Mouse (Mus musculus) right cerebral cortex, postnatal 4 days (tissue): ENCODE measurements around the gene Ube2o.
A peak's percentile ranks its signal among the peaks of the same experiment; 100 is the strongest.
"Not testable (repeated sequence)": the region's sequence is repeated elsewhere in the genome, so short reads cannot be mapped to it uniquely, and the experiment has no call there.

ENCODE experiments used
- DNase-seq: peaks from one replicate; pipeline ENCODE4 v3.0.0-alpha.2; 2022

Gene Ube2o

DNA sequence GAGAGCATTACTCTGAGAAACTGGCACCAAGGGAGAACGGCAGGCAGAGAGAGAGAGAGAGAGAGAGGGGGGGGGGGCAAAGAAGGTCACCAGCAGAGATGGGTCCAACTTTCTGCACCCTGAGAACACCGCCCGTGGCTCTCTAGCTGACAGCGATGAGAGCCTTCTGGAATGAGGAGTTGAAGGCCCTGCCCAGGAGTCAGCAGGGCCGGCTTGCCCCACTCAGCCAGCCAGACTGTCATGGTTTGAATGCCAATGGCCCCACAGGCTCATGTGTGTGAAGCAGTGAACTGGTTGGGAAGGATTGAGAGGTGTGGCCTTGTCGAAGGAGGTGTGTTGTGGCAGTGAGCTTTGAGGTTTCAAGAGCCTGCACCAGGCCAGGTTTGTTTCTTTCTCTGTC is 32.0 kb upstream of the Ube2o start:
- DNase-seq: no peak

DNA sequence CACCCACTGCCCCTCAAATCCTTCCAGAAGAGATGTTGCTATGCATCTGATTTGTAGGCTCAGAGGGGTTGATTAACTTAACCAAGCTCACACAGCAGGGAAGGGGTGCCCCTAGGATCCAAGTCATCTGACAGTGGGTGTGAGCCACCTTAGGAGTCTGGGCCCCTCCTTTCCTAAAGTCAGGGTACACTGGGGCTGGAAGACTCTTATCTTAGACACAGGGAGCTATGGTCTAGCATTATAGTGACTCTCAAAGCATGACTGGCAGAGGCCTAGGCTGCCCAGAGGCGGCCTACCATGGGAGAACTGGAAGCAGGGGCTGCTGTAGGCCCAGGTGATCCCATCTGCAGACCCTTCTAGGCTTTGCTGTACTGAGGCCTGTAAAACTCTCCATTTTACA is 31.3 kb upstream of the Ube2o start:
- no peak for DNase-seq

DNA sequence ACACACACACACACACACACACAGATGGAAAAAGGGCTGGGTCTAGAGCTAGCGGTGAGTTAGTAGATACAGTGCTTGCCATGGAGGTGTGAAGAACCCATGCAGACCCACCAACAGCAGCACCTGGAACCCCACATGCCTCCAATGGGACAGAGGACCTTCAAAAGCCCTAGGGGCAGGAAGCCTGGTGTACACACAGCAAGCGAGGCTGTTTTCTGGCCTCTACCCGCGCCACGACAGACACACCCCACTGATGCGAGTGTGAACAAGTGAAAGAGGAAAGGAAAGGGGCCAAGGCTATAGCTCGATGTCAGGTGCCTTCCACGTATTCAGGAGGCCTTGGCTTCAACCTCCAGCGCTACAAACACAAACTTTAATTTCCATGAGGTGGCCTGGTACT is 30.6 kb upstream of the Ube2o start:
- no peak for DNase-seq

DNA sequence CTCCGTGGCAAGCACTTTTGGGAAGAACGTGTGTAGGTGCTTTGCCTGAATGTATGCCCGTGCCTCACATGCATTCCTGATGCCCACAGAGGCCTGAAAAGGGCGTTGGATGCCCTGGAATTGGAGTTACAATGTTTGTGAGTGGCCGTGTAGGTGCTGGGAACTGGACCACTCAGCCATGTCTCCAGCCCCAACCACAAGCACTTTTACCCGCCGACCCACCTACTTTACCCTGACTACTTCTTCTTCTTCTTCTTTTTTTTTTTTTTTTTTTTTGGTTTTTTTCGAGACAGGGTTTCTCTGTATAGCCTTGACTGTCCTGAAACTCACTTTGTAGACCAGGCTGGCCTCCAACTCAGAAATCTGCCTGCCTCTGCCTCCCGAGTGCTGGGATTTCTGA is 29.9 kb upstream of the Ube2o start:
- not testable (repeated sequence) for DNase-seq

DNA sequence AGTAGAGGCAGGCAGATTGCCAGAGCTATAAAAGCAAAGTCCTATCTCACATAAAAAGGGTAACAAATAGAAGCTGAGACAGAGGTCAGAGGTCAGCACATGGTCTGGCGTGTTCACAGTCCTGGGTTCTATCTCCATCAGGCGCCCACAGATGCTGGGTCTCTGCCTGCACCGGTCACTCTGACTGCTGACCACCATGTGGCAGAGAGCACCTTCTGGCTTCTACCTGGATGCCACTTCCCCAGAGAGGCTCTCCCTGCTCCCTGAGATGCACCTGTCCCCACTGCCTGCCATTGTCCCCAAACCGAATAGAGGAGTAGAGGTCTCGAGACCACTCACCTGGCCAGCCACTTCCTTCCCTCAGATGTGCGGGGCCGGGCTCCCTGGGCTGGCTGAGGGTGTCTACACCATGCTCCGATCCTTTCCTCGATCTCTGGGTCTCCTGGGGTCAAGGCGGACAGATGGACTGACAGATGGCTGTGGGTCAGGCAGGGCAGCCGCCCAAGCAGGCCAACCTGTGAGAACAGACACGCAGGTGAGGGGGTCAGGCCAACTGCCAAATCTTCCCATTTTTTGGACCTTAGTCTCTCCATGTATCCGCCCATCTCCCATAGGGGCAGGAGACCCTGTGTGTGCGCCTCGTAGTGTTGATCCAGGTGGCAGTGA is 28.9 kb upstream of the Ube2o start:
- DNase-seq: no peak

DNA sequence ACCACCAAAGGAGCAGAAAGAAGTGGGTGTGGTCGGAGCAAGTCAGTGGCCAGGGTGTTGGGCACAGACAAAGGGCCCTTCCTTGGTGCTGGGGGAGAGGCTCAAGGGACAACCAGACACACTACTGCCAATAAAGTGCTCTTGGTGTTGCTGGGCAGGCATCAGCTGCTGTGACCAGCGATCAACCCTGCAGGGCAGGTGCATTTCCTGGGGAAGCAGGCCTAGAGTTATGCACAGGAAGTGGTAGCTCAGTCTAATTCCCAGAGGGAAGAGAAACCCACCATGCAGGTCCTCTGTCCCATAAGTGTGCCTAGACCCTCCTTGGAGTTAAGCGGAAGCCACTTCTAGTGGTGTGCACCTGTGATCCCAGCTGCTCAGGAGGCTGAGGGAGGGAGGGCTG is 26.5 kb upstream of the Ube2o start:
- no peak for DNase-seq

DNA sequence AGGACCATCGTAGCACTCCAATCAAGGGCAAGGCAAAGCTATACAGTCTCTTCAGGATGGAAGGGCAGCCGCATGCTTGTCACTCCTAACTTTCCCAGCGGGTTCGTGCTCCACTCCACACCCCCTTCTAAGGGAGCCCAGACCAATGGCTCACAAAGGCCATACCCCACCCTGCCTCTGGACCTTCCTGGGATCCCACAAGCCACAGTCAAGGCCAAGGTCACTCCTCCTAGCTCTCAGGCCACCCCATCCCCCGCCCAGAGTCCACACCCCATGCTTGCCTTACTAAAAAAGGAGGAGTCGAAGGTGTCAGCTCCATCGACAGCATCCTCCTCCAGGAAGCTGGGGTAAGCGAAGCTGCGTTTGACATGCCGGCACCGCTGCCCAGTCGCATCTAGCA is 22.9 kb upstream of the Ube2o start:
- no peak for DNase-seq

DNA sequence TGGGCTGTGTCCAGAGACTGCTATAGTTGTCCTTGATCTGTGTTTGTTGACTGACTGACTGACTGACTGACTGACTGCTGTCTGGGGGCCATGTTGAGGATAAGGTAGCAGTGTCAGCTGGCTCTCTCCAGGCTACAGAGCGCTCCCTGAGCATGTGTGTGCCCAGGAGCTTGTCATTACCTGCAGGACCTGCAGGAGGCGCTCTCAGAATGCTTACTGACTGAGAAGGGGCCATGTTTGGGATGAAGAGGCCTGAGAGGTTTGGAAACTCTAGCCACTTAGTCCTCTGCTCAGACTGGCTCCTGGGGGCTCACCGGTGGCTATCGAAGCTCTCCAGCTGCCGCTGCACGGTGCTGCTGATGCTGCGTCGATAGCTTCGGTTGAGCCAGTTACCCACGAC is 22.1 kb upstream of the Ube2o start:
- DNase-seq: peak; percentile 21

DNA sequence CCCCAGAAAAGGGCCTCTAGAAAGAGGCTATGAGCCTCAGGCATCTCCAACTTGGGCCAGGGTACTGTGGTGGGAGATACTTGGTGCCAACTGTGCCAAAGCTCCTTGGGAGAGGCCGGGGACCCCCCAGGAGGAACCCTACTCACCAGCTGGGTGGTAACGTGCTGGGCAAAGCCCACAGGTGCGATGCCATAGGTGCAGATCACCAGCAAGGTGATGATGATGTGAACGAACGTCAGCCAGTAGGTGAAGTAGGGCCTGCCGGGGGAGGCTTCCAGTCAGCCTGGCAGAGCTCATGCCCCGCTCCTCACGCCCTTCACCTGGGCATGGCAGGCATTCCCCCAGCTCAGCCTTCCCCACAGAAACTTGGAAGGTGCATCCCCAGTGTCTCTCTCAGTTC is 20.8 kb upstream of the Ube2o start:
- no peak for DNase-seq

DNA sequence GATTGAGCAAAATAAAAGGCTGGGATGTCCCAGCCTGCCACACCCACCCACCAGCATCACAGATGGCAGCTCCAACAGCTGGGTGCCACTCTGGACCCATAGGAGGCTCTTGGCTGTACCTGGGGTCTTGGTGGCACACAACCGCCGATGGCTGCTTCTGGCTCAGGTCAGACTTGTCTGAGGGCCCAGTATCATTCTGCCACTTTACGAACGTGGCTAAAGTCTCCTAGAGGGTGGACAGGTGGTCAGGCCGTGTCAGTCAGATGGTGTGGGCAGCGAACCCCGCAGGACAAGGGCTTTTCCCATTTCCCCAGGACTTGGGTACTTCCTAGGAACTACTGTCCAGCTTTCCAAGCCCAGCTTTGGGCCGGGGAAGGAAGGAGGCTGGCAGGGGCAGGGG is 19.9 kb upstream of the Ube2o start:
- no peak for DNase-seq

DNA sequence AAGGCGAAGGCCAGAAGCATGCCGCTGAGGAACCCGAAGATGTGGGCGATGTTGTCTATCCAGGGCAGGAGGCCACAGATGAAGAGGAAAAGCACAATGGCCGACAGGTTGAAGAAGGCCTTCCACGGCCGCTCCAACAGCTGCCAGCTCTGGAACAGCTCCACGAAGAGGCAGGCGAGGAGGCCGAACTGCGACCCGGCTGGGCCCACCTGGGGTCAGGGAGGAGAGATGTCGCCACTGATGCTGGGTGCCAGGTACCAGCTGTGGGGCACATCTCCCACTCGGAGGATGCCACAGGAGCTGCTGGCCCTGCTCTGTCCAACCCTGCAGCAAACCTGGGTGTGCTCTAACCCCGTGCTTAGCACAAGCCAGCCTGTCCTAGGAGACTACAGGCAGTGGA is 18.0 kb upstream of the Ube2o start:
- DNase-seq: no peak

DNA sequence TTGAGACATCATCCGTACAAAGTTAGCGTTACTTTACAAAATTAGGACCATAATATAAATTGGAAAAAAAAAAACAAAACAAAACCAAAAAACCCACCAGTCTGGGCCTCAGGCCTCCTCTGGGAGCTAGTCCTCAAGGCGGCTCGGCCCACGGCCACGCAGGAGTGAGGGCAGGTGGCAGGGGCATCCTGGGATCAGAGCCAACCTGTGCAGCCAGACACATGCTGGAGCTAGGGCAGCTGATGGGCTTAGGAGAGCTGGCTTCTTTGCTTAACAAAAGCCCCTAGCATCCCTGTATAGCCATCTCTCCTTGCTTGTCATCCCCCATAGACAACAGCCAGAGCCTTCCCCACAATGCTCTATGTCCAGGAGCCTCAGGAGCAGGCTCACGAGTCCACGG is 16.9 kb upstream of the Ube2o start:
- no peak for DNase-seq

DNA sequence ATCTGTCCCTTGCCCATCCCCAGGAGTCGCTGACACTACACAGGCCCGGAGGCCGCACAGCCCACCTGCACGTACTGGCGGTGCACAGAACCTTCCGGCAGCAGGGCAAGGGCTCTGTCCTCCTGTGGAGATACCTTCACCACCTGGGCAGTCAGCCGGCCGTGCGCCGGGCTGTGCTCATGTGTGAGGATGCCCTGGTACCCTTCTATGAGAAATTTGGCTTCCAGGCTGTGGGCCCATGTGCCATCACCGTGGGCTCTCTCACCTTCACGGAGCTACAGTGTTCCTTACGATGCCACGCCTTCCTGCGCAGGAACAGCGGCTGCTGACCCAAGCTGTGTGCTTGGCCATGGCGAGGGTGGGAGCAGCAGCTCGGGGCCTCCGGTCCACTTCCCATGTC is 15.5 kb upstream of the Ube2o start:
- DNase-seq: no peak

DNA sequence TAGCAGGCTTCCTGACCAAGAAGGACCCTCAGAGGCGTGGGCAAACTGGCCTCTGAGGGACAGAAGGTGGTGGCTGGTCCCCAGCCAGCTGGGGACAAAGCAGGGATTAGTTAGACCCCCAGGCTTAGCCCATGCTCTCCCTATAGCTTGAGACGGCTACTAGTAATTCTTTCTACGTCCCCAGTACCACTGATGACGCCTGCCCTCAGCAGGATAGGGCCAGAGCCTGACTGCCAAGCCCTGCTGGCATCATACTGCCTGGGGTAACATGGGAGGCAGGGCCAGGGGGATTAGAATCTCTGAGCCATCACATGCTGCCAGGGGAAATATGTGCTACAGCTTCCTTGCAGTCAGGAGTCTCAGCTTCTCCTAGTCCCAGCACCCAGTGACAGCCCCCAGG is 12.1 kb upstream of the Ube2o start:
- no peak for DNase-seq

DNA sequence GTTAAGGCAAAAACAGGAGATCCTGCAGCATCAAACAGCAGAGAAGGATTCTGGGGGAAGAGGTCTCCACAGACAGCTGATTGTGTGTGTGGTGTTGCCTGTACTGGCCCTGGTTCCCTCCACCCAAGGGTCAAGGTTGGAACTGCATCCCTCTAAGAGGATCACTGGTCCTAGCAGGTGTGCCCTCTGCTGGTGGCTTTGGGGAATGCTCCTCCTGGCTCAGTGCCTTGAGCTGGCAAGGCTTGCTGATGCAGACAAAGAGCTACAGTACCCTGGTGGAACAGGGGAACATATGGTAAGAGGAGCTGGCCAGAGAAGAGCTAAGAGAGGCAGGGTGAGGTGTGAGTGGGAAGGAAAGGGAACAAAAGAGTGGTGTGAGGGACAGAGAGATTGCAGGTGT is 11.2 kb upstream of the Ube2o start:
- peak; percentile 92 for DNase-seq

DNA sequence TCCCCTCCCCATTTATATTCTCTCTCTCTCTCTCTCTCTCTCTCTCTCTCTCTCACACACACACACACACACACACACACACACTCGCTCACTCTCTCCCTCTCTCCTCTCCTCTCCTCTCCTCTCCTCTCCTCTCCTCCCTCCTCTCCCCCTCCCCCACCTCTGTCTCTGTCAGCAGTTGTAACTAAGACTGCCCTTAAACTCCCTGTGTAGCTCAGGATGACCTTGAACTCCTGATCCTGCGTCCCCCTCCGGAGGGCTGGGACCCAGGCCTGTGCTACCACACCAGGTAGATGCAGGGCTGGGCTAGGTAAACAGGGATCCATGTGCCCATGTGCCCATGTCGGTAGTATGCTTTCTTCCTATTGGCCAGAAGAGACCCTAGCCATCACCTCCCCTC is 10.4 kb upstream of the Ube2o start:
- DNase-seq: no peak

DNA sequence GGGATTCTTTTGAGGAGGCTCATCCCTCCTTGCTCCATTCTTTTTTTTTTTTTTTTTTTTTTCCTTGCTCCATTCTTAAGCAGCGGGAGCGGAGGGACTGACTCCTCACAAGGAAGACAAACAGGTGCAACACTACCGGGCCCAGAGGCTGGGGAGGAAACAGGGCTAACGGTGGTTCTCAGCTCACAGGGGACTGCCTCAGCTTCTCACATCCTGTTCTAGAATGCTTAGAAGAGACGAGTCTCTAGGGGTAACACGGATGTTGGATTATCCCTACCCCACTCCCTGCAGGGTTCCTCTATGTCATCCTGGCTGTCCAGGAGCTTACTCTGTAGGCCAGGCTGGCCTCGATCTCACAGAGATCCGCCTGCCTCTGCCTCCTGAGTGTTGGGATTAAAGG is 8.3 kb upstream of the Ube2o start:
- DNase-seq: no peak

DNA sequence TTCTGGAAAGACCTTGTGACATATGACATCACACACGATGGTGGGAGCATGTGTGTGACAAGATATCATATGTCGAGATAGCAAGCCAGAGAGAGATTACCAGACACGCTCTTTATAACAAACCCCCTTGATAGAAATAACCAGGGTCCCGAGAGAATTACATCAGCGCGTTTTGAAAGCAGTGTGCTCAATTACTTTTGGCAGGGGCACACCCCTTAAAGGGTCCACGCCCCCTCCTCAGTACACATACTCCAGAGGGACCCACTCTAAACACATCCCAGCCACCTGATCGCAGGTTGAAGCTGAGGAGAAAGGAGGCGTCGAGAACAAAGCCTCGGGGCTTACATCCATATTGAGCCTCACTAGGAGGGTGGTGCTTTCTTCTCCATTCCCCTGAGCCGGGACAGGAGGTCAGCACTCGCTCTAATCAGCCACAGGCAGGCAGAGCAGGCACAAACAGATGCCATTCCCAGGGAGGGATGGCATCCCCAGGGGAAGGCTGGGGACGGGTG is 7.8 kb upstream of the Ube2o start:
- DNase-seq: no peak

DNA sequence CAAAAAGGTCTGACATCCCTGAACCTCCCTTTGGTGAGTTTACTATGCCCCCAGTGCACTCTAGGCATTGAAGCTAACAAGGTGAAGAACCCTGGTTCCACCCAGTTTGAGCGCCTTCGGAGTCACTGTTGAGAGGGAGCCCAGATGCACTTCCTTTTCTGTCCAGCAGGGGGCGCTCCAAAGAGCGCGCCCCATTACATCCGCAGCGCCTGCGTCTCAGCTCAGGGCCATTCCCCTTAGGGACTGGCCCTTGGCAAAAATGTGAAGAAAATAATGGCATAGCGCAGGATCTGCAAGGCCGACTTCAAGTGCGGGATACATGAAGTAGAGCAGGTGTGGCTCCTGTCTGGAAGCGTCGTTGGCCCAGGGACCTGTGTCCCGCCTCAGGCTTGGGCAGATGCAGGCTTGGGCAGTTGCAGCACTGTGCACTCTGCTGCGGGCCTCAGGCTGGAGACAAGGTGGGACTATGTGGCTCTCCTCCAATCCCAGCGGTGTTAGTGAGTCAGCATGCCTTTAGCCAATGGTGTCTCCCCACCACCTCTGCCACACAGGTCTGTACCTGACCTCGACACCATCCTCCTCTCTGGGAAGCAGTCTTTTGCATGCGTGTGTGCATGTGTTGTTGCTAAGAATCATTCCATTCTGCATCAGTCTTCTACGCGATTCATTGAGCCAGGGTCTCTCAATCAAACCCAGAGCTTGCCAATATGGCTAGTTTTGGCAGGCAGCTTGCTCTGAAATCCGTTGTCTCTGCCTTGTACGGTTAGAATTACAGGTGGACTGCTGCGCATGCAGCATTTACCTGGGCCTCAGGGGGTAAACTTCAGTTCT is 5.8 kb upstream of the Ube2o start:
- peak; percentile 69 for DNase-seq

DNA sequence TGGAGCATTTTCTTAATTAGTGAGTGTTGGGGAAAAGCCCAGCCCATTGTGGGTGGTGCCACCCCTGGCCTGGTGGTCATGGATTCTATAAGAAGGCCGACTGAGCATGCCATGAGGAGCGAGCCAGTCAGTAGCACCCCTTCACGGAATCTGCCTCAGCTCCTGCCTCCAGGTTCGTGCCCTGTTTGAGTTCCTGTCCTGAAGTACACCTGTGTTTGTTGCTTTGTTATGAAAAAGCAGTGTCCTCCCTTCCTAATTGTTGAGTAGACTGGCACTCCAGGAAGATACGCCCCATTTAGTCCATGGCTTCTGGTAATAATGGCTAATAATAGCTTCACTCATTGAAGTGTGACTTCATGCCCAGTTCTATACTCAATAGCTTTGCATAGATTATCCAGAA is 5.1 kb upstream of the Ube2o start, which contains the start of gene Aanat:
Gene Aanat (plus strand): TSS at position 123 of the 400 bp plus-strand sequence.
- DNase-seq: no peak

DNA sequence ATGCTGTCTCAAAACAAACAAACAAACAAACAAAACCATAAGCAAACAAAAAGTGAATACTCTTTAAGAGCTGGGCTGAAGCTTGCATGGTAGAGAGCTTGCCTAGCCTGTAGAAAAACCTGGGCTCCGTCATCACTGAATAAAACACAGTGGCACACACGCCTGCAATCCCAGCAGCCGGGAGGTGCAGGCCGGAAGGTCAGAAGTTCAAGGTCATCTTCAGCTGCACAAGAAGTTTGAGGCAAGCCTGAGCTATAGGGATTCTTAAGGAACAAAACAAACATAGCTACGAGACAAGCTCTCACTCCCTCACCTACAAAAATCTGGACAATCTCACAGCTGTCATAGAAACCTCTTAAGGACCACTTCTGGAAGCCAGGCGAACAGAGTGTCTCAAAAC is 4.4 kb upstream of the Ube2o start:
- DNase-seq: no peak

DNA sequence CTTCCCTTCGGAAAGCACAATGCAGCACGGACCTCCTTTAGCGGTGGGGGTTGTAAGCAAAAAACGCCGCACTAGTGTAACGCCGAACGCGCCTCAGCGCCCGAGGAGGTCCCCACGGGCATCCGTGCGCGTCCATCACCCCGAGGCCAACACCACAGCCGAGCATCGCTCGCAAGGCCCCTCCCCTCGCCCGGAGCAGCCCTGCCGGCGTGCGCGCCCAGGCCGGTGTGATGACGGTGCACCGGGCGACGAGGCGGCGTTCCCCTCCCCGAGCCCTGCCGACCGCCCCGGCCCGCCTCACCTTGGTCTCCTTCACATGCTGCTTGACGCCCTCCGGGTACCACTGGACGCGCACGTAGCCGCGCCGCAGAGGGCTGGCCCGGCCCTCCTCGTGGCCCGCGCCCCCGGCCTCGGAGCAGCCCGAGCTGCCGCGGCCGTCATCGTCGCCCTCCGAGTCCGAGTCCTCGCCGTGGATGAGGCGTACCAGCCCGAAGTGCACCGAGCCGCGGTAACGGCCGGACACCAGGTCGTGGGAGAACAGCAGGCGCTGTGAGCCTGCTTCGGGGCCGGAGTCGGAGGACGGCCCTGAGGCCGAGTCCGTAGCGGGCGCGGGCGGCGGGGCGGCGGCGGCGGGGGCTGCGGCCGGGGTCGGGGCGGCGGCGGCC is 404 bp downstream of the Ube2o start:
- peak; percentile 48 for DNase-seq

DNA sequence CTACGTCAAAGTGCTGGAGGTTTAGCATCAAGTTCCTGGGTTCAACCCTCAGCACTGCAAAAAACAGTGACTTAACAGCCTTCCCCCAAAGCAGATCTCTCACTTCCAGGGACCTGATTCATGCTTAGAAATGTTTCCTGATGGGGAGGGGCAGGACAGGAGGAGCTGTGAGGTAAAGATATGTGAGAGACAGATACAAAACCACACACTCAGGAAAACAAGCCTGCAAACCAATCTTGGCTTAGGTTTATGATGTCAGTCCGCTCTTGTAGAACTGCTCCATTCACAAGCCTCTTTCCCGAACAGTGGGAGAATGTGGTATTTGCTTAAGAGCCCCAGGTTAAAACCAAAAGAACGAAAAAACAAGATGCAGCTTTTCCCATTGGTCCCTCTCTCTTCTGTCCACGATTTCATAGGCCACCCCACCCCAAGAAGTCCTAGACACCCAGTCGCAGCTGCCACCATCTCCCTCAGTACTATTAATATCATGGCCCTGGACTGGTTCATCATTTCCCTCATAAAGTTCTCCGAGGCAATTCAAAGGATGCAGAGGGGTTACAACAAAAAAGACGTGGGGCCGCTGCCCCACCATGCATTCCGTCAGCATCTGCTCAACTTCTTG is 1.1 kb downstream of the Ube2o start:
- no peak for DNase-seq
